Mouse (Mus musculus): ENCODE results near the gene Plbd2.

Gene Plbd2

DNA sequence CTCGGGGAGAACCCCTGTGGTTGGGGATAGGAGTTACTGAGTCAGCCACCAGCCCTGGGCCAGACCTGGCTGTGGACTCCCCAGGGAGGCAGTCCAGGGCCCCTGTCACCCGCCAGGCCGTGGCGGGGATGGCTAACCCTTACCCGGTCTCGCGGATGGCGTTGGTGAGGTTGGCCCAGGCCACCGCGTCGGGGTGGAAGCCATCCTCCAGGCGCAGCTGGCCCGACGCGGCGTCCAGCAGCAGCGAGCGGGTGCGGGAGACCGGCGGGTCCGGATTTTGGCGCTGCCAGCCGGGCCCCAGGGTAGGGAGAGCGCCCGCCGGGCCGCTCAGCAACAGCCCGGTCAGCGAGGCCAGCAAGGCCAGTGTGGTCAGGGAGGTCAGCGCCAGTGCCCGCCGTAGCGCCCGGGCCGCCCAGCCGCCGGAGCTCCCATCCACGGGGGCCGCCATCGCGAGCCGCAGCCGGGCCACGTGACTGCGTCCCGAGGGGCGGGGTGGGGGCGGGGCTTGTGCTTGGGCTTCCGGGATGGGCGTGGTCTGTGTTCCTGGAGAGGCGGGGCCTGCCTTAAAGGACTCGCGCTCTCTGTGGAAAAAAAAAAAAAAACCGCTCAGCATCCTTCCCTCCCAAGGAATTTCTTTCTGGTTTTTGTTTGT is at the start of gene Plbd2:
Gene Plbd2 (minus strand): TSS at position 482 of the 652 bp plus-strand sequence.
- DNase-seq, result peak; percentile 93

DNA sequence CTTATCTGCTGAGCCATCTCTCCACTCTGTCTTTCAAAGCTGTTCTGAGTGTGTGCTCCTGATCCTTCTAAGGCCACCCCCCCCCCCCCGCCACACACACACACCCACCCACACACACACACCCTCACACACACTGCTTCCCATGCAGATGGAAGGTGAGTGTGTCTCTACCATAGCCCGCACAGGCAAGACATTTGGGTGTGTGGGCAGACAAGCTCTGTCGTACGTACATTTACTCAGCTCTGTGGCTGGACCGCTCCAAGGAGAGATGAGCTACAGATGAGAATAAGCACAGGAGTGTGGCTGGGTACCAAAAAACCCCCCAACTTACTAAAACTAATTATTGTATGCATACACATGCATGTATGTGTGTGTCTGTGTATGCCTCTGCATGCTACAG is 47.2 kb upstream of the Plbd2 start:
- DNase-seq, result no peak

DNA sequence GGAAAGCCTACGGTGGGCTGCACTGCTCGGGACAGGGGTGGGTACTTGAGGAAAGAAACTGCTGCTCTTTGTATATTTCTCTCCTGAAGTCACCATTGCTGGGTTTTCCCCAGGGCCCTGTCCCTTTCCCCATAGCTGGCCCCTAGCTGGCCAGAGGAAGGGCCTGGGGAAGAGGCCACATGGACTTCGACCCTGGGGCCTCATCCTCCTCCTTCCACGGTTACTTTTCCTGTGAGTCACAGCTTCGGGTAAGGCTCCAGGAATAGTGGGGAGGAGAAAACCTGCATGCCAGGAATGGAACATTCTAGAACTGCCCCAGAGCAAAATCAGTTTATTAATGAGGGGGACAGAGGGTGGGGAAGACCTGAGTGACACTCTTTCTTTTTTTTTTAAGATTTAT is 46.7 kb upstream of the Plbd2 start:
- DNase-seq, result no peak

DNA sequence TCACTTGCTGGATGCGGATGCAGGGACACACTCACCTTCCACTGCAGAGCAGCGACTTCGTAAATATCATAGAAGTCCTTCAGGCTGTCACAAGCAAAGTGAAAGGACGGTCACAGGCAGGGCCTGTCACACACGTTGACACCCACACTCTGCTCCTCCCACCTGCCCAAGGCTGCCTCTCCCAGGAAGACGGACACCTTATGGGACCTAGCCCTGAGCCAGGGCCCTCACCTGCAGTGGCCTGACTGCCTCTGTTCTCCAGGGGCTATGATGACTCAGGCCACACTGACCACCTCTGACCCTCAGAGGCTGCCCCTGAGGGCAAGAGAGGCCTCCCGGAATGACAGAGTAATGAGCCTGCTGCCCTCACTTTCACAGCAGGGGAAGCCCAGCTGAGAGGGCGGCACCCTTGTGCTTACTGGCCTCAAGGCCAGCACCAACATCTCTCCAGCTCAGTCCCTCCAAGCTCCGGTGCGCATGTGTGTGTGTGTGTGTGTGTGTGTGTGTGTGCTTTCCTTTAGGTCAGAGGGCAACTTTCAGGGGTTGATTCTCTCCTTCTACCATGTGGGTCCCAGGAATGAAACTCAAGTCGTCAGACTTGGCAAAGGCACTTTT is 44.9 kb upstream of the Plbd2 start:
- DNase-seq, result no peak

DNA sequence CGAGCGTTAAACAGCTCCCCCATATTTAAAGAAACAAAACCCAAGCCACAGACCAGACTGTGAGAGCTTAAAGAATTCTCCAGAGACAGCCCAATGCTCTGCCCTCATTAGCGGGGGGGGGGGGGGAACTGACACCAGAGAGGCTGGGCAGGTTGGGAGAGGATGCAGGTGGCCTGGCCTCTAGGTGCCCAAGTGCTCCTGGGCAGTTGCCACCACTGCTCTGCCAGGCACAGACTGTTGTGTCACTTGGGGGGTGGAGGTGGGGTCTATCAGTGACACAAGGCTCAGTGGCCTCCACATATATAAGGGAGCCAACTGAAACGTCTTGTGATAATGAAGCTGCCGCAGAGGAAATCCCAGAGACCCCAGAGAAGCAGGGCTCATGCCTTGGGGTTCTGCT is 33.2 kb upstream of the Plbd2 start:
- no peak for DNase-seq

DNA sequence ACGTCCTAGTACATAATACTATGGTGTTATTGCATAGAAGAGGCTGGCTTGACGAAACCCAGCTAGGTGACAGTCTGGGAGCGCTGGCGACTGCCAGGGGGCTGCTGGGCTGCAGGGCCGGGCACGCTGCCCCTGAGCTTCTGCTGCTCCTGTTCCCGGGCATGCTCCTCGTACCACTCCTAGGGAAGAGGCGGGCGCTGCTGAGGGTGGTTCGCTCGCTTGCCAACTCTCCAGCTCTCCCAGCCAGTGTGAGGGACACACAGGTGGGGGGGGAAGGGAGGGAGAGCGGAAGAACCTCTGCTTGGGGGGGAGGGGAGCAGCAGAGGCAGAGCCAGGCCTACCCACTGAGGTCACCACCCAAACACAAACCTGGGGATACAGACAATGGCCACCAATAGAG is 32.6 kb upstream of the Plbd2 start:
- no peak for DNase-seq

DNA sequence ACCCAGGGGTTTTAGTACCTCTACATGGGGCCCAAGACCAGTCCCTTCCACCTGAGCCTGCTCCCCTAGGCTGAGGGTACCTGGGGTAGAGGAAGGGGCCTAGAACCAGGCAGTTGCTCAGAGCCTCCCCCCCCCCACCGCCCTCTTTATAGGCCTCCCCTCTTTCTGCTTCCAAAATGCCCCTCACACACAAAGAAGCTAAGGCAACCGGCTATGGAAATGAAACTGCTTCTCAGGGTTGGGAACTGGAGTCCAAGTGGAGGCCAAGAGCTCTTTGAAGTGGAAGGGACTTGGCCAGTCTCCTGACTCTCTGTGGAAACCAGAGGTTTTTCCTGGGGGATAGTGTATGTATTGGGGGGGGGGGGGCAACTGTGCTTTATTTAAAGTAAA is 31.3 kb upstream of the Plbd2 start:
- no peak for DNase-seq

DNA sequence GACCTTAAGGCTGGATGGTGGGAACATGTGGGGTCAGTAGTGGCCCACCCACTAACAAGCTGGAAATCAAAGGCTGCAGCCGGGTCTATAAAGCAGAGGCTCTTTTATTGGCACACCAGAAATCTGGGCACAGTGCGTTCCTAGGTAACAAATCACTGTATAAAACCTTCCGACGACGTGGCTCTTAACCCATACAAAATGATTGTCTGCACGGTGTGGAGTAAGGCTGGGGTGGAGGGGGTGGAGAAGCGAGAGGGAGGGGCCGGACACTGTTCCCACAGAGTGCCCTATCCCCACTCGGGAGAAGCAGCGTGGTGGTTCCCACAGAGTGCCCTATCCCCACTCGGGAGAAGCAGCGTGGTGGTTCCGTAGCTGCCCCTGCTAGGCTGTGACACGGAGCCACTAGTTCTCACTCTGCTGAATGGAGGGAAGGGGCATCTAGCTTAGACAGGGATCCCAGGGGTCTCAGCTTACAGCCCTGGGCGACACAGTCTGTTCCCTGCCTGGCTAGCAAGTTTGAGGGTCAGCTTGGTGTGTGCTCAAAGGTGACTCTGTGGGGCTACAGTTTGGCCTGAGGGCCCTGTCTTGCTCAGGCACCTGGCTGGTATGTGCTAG is 30.8 kb upstream of the Plbd2 start:
- no peak for DNase-seq

DNA sequence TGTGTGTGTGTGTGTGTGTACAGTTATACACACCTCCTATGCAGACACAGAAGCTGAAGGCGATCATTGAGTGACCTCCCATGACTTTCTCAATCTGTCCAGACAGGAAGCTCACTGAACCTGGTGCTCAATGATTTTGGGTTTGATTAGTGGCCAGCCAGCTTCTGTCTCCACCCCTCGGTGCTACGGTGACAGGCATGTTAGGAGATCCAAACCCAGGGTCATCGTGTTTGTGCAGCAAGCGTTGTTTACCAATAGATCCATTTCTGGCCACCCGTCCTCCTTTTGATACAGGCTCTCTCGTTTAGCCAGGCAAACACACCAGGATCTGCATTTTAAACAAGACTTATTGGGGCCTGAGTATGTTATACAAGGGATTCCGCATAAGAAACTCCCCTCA is 28.2 kb upstream of the Plbd2 start:
- DNase-seq, result no peak

DNA sequence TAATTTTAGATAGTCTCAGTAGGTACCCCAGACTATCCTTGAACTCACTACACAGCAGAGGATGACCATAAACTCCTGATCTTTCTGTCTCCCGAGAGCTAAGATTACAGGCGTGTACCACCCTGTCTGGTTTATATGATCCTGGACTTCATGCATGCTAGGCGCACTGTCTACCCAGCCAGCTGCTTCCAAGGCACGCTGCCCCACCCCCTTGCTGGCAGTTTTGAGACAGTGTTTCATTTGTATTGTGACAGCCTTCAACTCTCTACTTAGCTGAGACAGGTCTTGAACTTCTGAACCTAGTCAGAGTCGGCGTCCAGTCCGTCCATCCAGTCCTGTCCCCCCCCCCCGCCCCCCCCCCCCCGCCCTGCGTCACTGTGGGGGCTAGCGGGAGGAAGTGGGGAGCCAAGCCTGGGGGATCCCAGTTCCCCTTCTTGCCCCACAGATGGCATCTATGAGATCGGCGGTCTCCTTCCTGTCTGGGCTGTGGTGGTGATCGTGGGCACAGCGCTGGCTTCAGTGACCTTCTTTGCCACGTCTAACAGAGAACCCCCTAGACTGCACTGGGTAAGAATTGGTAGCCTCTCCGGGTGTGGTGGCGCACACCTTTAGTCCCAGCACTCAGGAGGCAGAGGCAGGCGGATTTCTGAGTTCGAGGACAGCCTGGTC is 24.0 kb upstream of the Plbd2 start:
- no peak for DNase-seq

DNA sequence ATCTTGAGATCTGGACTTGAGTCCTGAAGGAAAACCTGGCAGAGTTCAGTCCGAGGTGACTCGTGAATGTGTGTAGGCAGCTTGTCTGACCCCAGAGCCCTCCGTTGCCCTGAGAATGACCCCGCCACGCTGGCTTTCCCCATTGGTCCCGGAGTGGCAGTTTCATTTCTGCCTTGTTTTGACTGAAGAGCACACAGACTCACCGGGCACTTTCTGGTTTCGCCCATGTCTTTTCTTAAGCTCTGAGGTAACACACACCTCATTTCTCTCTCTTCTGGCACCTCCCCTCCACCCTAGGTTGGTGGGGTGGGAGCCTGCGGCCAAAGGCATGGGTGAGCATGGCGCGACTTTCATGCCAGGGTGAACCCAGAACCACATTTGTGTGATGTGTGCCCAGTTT is 22.9 kb upstream of the Plbd2 start:
- DNase-seq, result no peak

DNA sequence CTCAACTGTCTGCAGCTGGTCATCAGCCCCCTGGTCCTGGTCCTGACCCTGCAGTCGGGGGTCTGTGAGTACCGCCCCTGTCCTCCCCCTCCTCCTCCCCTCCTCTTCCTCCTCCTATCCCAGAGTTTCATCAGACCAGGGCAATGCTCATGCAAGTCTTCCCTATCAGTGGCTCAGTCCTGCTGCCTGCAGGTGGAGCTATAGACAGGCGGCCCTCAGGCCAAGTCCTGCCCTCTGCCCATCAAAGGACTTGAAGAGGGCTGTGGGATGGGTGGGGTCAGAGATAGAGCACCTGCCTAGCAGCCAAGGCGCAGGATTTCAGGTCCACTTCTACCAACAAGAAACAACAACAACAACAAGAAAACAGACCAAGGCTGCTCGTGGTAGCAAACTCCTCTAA is 22.3 kb upstream of the Plbd2 start:
- peak; percentile 55 for DNase-seq

DNA sequence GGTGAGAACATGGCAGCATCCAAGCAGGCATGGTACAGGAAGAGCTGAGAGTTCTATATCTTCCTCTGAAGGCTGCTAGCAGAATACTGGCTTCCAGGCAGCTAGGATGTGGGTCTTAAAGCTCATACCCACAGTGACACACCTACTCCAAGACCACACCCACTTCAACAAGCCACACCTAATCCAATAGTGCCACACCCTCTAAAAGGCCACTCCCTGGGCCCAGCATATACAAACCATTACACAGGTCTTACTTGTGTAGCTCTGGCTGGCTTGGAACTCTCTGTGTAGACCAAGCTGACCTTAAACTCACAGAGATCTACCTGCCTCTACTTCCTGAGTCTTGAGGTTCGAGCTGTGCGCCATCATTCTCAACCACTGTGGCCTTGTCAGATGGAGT is 21.3 kb upstream of the Plbd2 start:
- no peak for DNase-seq

DNA sequence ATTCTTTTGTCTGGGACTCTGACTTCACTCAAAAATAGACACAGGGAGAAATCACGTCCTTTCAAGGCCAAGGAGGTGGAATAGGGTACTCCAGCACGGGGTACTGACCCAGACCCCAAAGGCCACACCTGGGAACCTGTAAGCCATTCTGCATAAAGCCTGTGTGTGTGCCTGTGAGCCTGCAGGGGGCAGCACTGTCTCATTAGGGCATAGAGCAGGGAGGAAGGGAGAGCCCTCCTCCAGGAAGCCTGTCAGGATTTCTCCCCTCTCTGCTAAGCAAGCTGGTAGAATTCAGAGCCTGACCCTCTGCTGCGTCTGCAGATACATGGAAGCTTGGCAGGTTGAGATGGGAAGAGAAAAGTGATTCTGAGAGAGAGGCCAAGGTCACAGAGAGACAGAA is 19.2 kb upstream of the Plbd2 start:
- DNase-seq, result no peak

DNA sequence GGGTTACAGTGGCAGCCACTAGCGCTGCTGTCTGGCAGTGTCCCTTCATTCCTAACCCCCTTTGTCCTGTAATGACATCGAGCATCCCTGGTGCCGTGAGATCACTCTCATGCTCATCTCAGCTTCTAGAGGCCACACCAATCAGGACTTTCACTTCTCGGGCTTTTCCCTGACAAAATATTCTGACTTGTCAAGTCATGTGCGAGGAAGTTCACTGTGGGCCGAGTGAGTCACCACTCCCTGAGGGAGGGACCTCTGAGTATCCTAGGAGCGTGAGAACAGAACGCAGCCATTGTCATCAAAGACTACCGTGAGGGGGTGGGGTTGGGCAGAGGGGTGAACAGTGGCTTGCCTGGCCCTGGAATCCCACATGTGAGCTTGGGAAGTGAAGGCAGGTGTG is 14.1 kb upstream of the Plbd2 start:
- DNase-seq, result no peak

DNA sequence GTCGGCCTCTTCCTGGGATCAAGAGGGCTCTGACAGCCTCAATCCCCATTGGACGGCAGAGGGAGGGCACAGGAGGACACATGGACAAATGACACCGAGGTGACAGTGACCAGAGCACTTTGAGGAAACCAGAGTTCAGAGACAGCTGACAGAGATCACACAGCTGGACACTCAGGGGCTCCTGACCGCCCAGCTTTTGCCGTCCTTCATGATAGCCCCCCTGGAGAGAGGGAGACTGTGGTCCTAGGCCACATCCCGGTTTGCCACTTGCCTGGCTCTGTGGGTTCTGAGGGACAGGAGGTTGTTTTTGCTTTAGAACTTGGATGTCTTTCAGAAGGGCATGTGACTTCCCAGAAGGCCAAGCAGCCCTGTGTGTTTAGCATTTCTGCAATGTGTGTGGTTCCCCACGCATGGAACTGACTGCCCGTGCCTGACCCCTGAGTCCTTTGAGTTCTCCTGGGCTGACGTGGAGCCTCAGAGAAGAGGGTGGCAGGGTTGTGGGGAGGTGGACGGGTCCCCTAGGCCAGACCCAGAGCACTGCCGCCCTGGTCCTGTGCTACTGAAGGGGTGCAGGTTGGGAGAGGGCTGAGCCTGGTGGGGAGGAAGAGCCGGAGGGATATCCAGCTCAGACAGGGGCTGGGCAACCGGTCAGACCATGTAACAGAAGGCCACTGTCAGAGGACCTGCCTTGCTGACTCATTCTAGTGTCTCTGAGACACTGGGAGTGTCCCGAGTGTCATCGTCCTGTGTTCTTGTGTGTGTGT is 13.0 kb upstream of the Plbd2 start:
- DNase-seq, result no peak

DNA sequence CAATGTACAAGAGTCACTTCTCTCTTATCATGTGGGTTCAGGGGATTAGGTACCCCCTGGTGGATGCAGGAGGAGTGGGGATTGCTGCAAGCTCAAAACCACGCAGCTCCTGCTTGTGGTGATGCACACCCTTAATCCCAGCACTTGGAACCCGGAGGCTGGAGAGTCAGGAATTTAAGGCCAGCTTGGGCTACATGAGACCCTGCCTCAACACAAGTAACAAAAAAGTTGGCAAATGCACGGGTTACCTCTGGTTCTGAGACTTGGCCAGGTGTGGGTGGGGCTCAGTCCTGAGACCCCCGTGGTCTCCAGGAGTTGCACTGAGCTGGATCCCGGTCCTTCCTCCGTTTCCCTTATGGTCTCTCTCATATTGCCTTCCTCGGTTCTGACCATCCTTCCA is 12.0 kb upstream of the Plbd2 start:
- DNase-seq, result no peak

DNA sequence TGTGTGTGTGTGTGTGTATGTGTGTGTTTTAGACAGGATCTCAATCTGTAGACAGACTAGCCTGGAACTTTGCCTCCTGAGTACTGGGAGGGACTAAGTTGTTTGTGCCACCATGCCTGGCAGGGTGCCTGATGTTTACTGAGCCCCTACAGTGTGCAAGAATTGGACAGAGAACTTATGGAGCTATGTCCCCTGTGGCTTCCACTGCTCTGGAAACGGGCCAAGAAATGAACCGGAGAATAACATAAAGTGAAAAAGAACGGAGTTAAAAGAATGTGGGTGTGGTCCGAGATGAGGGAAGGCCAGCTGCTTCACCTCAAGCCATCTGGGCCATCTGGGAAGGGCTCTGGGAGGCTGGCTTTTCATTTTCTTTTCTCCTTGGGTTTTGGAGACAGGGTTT is 11.3 kb upstream of the Plbd2 start:
- peak; percentile 43 for DNase-seq

DNA sequence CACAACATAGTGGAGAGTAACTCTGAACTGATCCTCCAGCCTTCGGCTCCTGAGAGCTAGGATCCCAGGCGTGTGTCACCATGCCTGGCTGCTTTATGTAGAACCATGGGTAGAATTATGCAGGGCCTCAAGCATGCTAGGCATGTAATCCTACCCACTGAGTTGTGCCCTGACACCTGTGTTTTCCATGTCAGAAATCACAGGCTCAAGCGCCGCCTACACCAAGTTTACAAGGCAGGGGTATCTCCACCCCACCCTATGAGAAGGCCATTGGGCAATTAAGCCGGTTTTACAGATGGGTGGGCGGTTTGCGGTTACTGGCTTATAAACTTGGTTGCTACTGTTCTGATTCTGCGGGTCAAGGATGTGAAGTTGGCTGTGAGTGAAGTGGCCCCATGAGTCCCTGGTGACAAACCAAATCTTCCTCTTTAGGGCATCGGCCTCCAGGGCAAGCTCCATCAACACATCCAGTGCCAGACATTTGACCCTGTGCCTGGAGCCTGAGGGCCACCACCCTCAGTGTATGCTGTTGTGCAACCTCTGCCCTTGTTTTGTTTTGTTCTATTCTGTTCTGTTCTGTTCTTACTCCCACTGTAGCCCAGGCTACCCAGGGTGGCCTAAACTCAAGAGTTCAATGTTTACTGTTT is 10.7 kb upstream of the Plbd2 start:
- DNase-seq, result no peak

DNA sequence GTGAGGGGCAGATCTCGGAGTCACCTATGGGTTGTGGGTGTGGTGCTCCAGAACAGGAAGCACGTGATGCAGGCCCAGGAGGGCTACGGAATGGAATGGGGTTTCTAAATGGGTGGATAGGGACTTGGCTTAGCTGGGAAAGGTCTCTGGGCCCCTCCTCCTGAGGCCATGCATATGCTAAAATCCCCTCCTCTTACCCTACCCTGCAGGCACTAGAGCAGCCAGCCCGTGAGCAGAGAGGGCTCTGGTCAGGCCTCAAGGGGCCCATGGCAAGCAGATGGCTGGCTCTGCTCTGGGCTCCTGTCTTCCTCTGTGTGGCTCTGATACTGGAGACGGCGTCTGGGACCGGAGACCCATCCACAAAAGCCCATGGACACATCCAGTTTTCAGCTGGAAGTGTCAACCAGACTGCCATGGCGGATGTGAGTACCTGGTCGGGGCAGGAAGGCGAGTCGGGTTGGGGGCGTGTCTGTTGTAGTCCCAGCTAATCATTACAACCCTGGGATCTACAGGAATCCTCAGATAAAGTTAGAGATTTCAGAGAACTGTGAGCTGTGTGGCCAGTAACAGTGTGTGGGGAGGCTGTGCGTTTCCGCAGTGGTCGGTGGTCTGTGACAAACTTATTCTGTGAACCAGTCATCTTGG is 9.6 kb upstream of the Plbd2 start:
- DNase-seq, result no peak

DNA sequence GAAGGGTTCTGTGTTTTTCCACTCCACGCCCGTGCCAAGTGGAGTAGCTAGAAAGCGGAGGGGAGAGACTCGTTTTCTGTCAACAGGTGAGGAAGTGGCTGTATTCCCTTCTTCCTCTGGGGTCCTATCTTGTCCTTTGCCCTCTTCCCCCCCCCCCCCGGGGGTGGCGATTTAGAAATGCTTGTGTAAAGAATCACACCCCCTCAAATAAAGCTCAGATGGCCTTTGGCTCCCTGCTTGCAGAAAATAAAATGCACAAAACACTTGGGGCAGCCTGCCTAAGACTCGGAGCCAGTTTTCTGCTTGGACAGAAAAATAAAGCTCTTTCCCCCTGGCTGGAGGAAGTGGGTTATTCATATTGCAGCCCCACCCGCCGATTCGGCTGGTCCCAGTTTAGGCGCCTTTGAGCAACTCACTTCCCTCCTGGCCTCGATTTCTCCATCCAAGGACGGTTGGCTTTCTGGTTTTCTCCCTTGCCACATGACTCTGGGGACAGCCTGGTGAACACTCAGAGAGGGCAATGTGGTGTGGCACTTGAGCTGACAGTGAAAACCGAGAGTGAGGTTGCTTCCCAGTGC is 8.3 kb upstream of the Plbd2 start:
- DNase-seq, result no peak
